Mouse (Mus musculus) midbrain, embryonic 11.5 days (tissue): ENCODE data around the gene Sbno2. TPM values are rescaled to one million over a fixed set of nuclear protein-coding genes. Genes with fewer than 3 reads are reported as not detected.

ENCODE experiments used
- ATAC-seq: fragments of 200-750 bp; cut with Nextera tagmentation; 2 replicates; pipeline ENCODE4 v1.8.0; 2017; ENCODE audit warnings: moderate TSS enrichment, moderate library complexity; ENCODE audit not compliant: low FRiP score
- DNase-seq: peaks from one replicate; pipeline ENCODE4 v3.0.0; 2015; ENCODE audit warnings: low spot score; ENCODE audit errors: missing footprints
- H3K27ac ChIP-seq: fragments of 300-500 bp; sonication (generic); 2 replicates; pipeline ENCODE4 v1.5.1; 2014; ENCODE audit warnings: low read depth, low read length
- H3K27me3 ChIP-seq: fragments of 300-500 bp; sonication (generic); 2 replicates; pipeline ENCODE4 v1.6.1; 2014; ENCODE audit warnings: mild to moderate bottlenecking, low read length, moderate library complexity, mixed read lengths; ENCODE audit not compliant: control insufficient read depth, insufficient read depth
- H3K36me3 ChIP-seq: fragments of 300-500 bp; sonication (generic); 2 replicates; pipeline ENCODE4 v1.6.1; 2014; ENCODE audit warnings: mild to moderate bottlenecking, low read length, moderate library complexity, mixed read lengths; ENCODE audit not compliant: control insufficient read depth, insufficient read depth
- H3K4me1 ChIP-seq: fragments of 300-500 bp; sonication (generic); 2 replicates; pipeline ENCODE4 v1.6.1; 2014; ENCODE audit warnings: low read length; ENCODE audit not compliant: control insufficient read depth, insufficient read depth
- H3K4me2 ChIP-seq: fragments of 300-500 bp; sonication (generic); 2 replicates; pipeline ENCODE4 v1.6.1; 2014; ENCODE audit warnings: mild to moderate bottlenecking, moderate library complexity
- H3K4me3 ChIP-seq: fragments of 300-500 bp; sonication (generic); 2 replicates; pipeline ENCODE4 v1.5.1; 2014; ENCODE audit warnings: low read depth, low read length
- H3K9ac ChIP-seq: fragments of 300-500 bp; sonication (generic); 2 replicates; pipeline ENCODE4 v1.6.1; 2014; ENCODE audit warnings: low read length
- H3K9me3 ChIP-seq: fragments of 300-500 bp; sonication (generic); 2 replicates; pipeline ENCODE4 v1.6.1; 2016; ENCODE audit warnings: low read length; ENCODE audit not compliant: control insufficient read depth
- WGBS: fragments of 180-500 bp; shearing (Covaris S2); extraction: QIAGEN DNeasy Blood & Tissue Kit; methylation state at CpG from one replicate; pipeline ENCODE4 v1.1.7; 2014; 5-methylcytosine and 5-hydroxymethylcytosine counted together
- polyA plus RNA-seq: library from polyadenylated mRNA; unstranded; fragments of >200 nt; fragmentation: Nextera tagmentation; extraction: Ambion mirVana; gene quantifications from 2 replicates; pipeline ENCODE4 v1.2.1, GENCODE M21; 2014

The Sbno2 gene
- polyA plus RNA-seq, 1 experiment from 2014 or later: 7.0 TPM

DNA sequence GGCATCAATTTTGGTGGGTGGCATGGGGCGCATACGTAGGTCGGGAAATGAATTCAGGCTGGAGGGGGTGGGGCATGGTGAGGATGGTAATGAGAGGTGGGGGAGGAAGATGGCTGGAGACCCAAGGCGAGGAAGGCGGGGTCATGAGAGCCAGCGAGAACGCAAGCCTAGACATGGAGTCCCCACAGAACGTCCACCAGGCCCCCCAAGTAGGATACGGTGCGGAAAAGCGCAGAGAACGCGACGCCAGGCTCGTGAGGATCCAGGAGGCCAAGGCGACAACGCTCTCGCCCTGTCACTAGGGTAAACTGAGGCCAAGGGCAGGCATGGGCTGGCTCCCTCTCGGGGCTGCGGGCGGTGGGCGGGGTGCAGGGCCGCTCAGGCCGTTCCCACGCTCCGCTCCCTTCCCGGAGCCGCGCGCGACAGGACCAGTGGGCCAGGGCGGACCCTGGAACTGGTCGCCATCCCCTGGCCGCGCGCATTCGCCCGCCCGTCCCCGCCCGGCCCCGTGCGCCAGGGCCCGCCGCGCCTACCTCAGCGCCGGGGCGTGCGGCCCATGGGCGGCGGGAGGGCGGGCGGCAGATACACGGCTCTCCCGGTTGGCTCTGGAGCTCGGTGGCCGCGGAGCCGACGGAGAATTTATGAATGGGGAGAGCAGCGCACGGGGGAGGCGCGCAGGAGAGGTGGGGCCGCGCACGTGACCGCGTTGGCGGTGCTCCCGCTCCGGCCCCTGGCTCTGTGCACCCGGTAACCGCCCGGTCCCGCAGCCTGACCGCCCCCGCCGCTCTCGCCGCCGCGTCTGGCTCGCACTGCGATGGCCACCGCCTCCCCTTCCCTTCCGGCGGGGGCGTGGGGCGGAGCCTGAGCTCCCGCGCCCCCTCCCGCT is 33.4 kb upstream of the Sbno2 start, which contains the start of gene Atp5d:
Gene Atp5d (plus strand): TSS at position 80 of the 886 bp plus-strand sequence.
- peaks cover 34% of the 10 kb centered on the region for H3K4me1 ChIP-seq
- H3K27ac ChIP-seq: peak within 1 kb of the TSS; percentile 76
- H3K4me2 ChIP-seq: peak within 1 kb of the TSS; percentile 94
- peak within 1 kb of the TSS; percentile 74 for H3K4me3 ChIP-seq
- 0 out of 2 replicates have a peak, but pooled peaks cover 2% of the 10 kb centered on the region for H3K36me3 ChIP-seq
- WGBS: under 1% methylated on average over 76 of the region's 94 CpGs
- DNase-seq: peak; percentile 97
- H3K9me3 ChIP-seq: no peaks in the 10 kb centered on the region
- ATAC-seq: peak; percentile 12; the same call in 1 of the 2 replicates
- peaks cover 21% of the 10 kb centered on the region for H3K27me3 ChIP-seq
- H3K9ac ChIP-seq: peak within 1 kb of the TSS; percentile 87

DNA sequence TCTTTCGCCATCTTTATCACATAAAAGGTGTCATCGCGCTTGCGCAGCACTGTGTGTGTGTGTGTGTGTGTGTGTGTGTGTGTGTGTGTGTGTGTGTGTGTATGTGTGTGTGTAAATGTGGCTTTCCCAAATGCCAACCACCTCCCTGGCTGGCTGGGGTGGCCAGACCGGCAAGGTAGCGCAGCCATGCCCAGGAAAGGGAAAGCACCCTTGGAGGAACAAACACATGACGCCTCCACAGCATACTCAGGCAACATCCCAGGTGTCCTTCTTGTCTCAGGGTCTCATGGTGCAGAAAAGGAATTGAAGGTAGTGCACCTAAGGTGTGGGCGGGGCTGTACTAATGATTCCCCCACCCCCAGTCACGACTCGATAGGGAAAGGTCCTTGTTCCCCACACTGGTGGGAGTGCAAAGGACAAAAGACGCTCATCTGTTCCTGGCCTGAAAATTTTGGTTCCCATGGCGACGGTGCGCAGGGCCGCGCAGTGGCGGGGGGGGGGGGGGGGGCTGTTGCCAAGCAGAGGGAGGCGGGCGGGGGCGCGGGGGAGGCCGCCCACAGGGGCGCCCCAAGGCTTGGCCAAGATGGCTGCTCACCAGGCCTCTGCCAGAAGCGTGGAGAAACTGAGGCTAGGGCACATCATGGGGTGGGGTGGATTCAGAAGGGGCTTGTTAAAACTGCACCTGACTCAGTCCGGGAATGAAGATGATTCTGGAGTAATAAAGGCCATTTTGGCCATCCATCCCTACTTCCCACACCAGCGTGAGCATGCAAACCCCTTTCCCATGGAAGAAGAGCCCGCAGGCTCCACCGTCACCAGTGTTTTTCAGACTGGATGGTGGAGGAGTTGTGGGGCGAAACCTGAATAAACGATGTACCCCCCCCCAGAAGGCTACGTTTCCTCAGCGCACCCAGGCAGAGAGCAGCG is 32.5 kb upstream of the Sbno2 start:
- WGBS: 5% methylated on average over 24 of the region's 33 CpGs
- ATAC-seq: no peak

DNA sequence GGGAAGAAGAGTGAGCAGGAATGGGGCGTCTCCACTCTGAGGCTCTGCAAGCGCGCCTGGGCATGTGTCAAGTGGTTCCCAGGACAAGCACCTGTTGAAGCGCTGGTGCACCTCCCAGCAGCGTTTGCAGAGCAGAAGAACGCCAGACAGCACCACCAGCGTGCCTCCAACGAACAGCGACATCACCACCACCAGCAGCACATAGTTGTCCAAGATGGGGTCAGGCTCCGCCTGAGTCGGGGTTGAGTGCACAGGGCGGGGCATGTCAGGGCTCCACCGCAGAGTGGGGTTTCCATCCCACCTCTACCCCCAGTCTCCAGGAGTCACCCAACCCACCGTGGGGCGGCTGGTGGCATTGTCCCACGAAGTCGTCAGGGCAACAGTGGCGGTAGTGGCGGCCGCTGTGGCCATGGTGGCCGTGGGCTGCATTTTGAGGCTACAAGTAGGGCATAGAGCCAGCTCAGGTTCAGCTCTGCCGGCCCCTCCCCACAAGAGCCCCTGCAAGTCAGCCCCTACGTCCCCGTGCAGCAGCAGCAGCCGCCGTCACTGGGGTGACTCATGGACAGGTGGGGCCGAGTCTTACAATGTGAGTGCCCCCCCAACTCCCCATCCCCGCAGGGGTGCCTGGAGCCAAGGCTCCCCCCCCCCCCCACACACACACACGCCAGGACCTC is 31.7 kb upstream of the Sbno2 start:
- peaks cover 21% of the 10 kb centered on the region for H3K27me3 ChIP-seq
- peaks cover 30% of the 10 kb centered on the region for H3K4me1 ChIP-seq

More for the DNA sequence above, 32.5 kb upstream of the Sbno2 start:
- peak overlapping the region; percentile 87 for H3K9ac ChIP-seq
- DNase-seq: peak; percentile 96
- peaks cover 21% of the 10 kb centered on the region for H3K27me3 ChIP-seq
- peaks cover 32% of the 10 kb centered on the region for H3K4me1 ChIP-seq
- peak overlapping the region; percentile 76 for H3K27ac ChIP-seq
- no peaks in the 10 kb centered on the region for H3K36me3 ChIP-seq
- peak overlapping the region; percentile 94 for H3K4me2 ChIP-seq
- H3K4me3 ChIP-seq: peak overlapping the region; percentile 74
- H3K9me3 ChIP-seq: no peaks in the 10 kb centered on the region

DNA sequence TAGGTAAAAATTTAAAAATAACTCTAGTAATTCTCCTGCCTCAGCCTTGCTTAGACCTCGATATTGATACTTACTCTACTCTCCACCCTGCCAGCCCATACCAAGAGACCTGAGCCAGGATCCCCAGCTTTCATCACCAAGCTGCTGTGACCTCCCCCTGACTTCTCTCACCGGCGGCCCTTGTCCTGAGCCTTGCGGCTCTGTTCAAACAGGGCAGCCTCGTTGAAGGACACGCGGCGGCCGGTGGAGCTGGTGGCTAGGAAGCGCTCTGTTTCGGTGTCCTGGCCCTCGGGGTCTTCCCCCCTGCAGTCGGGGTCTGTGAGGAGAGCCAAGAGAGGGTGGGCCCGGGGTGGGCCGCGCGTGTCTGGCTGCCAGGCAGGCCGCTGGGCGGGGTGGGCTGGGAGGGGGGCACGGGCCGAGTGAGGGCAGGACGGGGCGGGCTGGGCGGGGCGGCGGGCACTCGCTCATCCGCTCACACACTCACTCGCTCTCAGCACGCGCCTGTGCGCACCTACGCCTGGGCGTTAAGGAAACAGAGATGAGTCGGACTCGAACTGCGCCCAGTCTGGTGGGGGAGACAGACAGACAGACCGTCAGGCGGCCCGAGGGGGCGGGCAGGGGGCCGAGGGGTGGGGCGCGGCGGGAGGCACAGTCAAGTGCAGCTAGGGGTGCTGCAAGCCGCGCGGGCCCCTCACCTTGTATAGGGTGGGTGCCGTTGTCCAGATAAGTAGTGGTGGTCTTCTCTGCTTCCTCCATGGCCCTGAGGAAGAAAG is 31.0 kb upstream of the Sbno2 start:
- Histone ChIP-seq H3K36me3 (no peaks in the 10 kb centered on the region), H3K27ac (no peak overlapping the region), H3K4me3 (peak overlapping the region; percentile 74; the same call in 1 of the 2 replicates), H3K9ac (no peak overlapping the region), H3K4me1 (peaks cover 38% of the 10 kb centered on the region), H3K4me2 (peak overlapping the region; percentile 94), H3K27me3 (peaks cover 22% of the 10 kb centered on the region), H3K9me3 (no peaks in the 10 kb centered on the region)
- ATAC-seq: no peak
- WGBS: 15% methylated on average over 46 of the region's 49 CpGs
- DNase-seq: no peak

More for the DNA sequence above, 31.7 kb upstream of the Sbno2 start:
- Histone ChIP-seq H3K9me3 (no peaks in the 10 kb centered on the region), H3K4me2 (peak overlapping the region; percentile 94), H3K4me3 (peak overlapping the region; percentile 74), H3K27ac (no peak overlapping the region; the same call in 1 of the 2 replicates), H3K36me3 (no peaks in the 10 kb centered on the region), H3K9ac (peak overlapping the region; percentile 87)
- no peak for DNase-seq
- ATAC-seq: no peak
- WGBS: 4% methylated on average over 29 of the region's 29 CpGs

DNA sequence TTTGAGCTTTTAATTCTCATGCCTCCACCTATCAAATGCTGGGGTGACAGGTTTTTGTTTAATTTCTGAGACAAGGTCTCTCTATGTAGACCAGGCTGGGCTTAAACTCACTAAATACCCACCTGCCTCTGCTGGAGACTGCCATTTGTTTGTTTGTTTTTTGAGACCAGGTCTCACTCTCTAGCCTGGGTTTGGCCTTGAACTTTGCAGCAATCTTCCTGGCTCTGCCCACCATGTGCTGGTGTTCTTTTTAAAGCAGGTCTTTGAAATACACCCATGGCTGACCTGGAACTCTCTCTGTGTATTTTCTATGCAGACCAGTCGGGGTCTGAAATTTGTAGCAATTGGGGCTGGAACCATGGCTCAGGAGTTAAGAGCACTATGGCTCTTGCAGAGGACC is 30.3 kb upstream of the Sbno2 start:
- Histone ChIP-seq H3K4me2 (no peak overlapping the region), H3K9me3 (no peaks in the 10 kb centered on the region), H3K36me3 (0 out of 2 replicates have a peak, but pooled peaks cover 3% of the 10 kb centered on the region), H3K27me3 (peaks cover 23% of the 10 kb centered on the region), H3K9ac (no peak overlapping the region), H3K4me1 (peaks cover 41% of the 10 kb centered on the region), H3K27ac (no peak overlapping the region), H3K4me3 (no peak overlapping the region)
- ATAC-seq (no peak), DNase-seq (no peak)
- WGBS: 85% methylated on average over 1 of the region's 1 CpGs

DNA sequence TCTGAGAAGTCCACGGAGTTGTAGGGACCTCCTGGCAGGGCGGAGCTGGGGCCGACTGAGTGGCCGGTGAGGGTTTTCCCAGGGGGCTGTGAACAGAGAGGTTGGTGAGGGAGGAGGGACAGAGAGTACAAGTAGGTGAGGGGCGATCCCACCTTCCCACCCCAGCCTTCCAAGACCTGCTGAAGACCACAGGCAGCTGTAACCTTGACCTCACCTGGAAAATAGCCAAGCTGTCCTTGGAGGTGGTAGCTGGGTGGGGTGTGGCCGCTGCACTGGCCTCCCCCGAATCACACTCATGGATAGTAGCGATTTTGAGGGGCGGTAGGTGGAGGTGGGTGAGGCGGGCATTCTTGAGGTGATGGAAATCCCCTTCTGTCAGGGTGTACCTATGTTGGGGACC is 29.8 kb upstream of the Sbno2 start:
- ATAC-seq (no peak), DNase-seq (no peak)
- H3K4me1 ChIP-seq: peaks cover 41% of the 10 kb centered on the region
- no peak overlapping the region for H3K4me2 ChIP-seq
- peaks cover 4% of the 10 kb centered on the region; the same call in 1 of the 2 replicates for H3K36me3 ChIP-seq
- no peaks in the 10 kb centered on the region for H3K9me3 ChIP-seq
- peaks cover 23% of the 10 kb centered on the region for H3K27me3 ChIP-seq
- no peak overlapping the region for H3K4me3 ChIP-seq
- 92% methylated on average over 10 of the region's 10 CpGs for WGBS
- H3K27ac ChIP-seq: no peak overlapping the region
- H3K9ac ChIP-seq: no peak overlapping the region

DNA sequence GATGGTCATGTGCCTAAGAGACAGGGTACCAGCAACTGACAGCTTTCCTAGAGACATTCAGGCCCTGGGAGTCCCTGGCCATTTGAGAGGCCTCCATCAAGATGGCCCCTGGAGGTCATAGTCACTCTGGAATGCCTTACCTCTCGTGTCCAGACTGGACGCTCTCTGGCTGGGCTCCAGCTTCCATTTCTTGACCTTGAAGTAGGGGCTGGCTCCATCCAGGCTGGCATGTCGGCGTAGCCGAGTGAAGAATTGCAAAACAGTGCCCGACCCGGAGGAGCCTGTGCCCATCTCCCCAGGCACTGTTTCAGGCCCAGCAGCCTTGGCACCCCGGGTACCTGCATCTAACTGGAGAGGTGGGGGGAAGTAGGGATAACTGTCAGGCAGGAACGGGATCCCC is 29.1 kb upstream of the Sbno2 start:
- peaks cover 23% of the 10 kb centered on the region for H3K27me3 ChIP-seq

More for the DNA sequence above, 29.1 kb upstream of the Sbno2 start:
- Histone ChIP-seq H3K4me2 (no peak overlapping the region), H3K4me3 (no peak overlapping the region), H3K36me3 (peaks cover 11% of the 10 kb centered on the region), H3K4me1 (peaks cover 40% of the 10 kb centered on the region), H3K27ac (no peak overlapping the region), H3K9me3 (no peaks in the 10 kb centered on the region), H3K9ac (no peak overlapping the region)
- WGBS: 92% methylated on average over 9 of the region's 9 CpGs
- no peak for DNase-seq
- no peak for ATAC-seq
